Comparison of ENCODE assay signal across 8 mouse cellular contexts in the genomic region with DNA sequence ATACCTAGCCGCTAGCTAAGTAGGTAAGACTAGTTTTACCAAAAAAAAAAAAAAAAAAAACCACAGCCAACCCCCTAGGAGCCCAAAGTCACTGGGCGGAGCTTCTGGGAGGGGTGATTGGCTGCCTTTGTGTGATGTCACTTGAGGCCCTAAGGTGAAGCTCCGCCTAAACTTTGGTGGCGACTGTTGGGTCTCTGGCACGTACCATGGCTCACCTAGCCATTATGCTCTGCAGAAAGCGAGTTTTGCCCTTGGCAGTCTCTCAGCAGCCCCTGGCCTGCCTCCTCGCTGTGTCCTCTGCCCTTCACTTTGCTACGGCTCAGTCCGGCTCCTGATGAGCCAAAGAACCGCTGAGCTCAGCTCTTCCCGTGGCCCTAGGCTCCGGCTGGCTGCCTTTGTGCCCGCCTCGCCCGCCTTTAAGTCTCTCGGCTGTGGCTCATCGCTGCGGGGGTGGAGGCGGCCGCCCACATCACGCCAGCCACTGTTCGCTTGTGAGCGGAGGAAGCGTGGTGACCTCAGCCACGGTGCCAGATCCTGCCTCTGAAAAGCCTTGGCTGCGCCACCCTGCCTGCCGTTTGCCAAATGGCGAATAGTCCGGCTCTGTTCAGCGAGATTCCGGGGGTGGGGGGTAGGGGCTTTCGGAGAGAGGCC. TPM values are rescaled to one million over a fixed set of nuclear protein-coding genes. Genes with fewer than 3 reads are reported as not detected.
DNase-seq lines count a peak whose midpoint lies in the region; ATAC-seq and TF ChIP-seq lines count a peak whose summit lies in the region.

No protein-coding gene starts in this region.

- DNase-seq in Muller cell, postnatal 12 days (ENCODE audit: inconsistent ontology term), result peak; percentile 95
- DNase-seq in cerebellum, adult 8-10 months, result peak; percentile 86
- DNase-seq in forelimb bud, embryonic 11.5 days (ENCODE audit: low read depth, low spot score), result peak; percentile 86
- DNase-seq in hindbrain, embryonic 10.5 days (ENCODE audit: low spot score), result peak; percentile 75
- DNase-seq in layer of hippocampus, postnatal 10 days (ENCODE audit: low spot score in 2 of 2), result peak; percentile 79 to 85
- peak; percentile 85 for DNase-seq in lung, postnatal 0 days (ENCODE audit: low spot score)
- peak; percentile 49 for DNase-seq in ovary, postnatal 14 days (ENCODE audit: low spot score)
- peak; percentile 88 for DNase-seq in thymus, postnatal 14 days

- H3K9ac ChIP-seq in lung, postnatal 0 days (replicated peaks; ENCODE audit: low read depth), result peak overlapping the region; percentile 38

- TF ChIP-seq CTCF in lung, postnatal 0 days (IDR thresholded peaks at IDR 0.05), result no peak

- H3K27me3 ChIP-seq in hindbrain, embryonic 10.5 days (ENCODE audit: insufficient read depth, poor library complexity, severe bottlenecking), result peaks cover 12% of the 10 kb centered on the region; the same call in 1 of the 2 replicates
- no peaks in the 10 kb centered on the region for H3K27me3 ChIP-seq in lung, postnatal 0 days (replicated peaks; ENCODE audit: insufficient read depth, low read length)

- TF ChIP-seq EP300 in lung, postnatal 0 days (IDR thresholded peaks at IDR 0.05), result no peak

- peak overlapping the region; percentile 96 for H3K27ac ChIP-seq in hindbrain, embryonic 10.5 days
- H3K27ac ChIP-seq in lung, postnatal 0 days (ENCODE audit: low read length), result peak overlapping the region; percentile 57

- peaks cover 97% of the 10 kb centered on the region for H3K4me1 ChIP-seq in hindbrain, embryonic 10.5 days (replicated peaks)
- H3K4me1 ChIP-seq in lung, postnatal 0 days (ENCODE audit: insufficient read depth, low read depth, low read length), result peaks cover 25% of the 10 kb centered on the region; the same call in 1 of the 2 replicates

- H3K36me3 ChIP-seq in hindbrain, embryonic 10.5 days, result peaks cover 8% of the 10 kb centered on the region
- no peaks in the 10 kb centered on the region for H3K36me3 ChIP-seq in lung, postnatal 0 days (ENCODE audit: insufficient read depth, low read length)

- peak overlapping the region; percentile 77 for H3K4me2 ChIP-seq in lung, postnatal 0 days (replicated peaks; ENCODE audit: low read depth, low read length)

- H3K4me3 ChIP-seq in hindbrain, embryonic 10.5 days, result peak overlapping the region; percentile 67
- peak overlapping the region; percentile 42 for H3K4me3 ChIP-seq in lung, postnatal 0 days (ENCODE audit: low read depth, low read length)

- no peaks in the 10 kb centered on the region for H3K9me3 ChIP-seq in hindbrain, embryonic 10.5 days
- H3K9me3 ChIP-seq in lung, postnatal 0 days (ENCODE audit: low read length), result no peaks in the 10 kb centered on the region

- WGBS in hindbrain, embryonic 10.5 days, result under 1% methylated on average over 32 of the region's 32 CpGs
- WGBS in lung, postnatal 0 days, result 4% methylated on average over 32 of the region's 32 CpGs

- peak; percentile 77 for ATAC-seq in lung, postnatal 0 days

RNA-seq across cellular contexts. Expression of a gene that starts 8.9 kb away (rescaled TPM):
- 6.6 and 15.5 TPM in 2 replicates for polyA plus RNA-seq in hindbrain, embryonic 10.5 days (2016; fragmentation: Nextera tagmentation; extraction: Ambion mirVana)
- 100 to 1,000 TPM; 182 to 199 TPM for total RNA-seq in layer of hippocampus, postnatal 10 days (2021)
- polyA plus RNA-seq in lung, postnatal 0 days (2015; fragmentation: Nextera tagmentation; extraction: Ambion mirVana), result 0.85 and 0.87 TPM in 2 replicates

Comparison
In these comparisons a context has a peak if more than half of its experiments do, and no peak if none do; other contexts are left out.
1. Peak in every context shown above with its lines: DNase-seq, ATAC-seq, H3K4me3 ChIP-seq and H3K27ac ChIP-seq.